Mouse (Mus musculus): ENCODE data around the gene Capzb. TPM values are rescaled to one million over a fixed set of nuclear protein-coding genes. Genes with fewer than 3 reads are reported as not detected.

The Capzb gene
- total and polyA plus RNA-seq, 2 experiments from 2014 or later = 98.3 to 325 TPM

DNA sequence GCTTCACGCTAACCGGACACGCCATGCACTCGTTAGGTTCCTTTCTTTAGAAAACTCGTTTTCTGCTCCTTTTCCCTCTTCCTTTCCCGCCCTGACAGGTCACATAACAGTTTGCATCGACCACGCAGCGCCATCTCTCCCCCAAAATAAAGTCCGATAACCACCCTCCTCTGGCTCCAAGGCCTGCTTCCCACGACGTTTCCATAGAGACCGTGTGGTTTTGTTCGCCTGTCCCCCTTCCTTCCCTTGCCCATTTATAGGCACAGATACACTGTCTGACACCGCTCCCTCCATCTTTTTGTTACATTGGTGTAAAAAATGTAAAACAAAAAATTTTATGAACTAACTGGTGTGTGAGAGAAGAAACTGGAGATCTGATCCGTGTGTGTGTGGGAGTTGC is 98.4 kb downstream of the Capzb start:
- DNase-seq (no peak), ATAC-seq (no peak)
- Histone ChIP-seq H3K36me3 (ENCODE audit: insufficient read depth) (peaks cover 43% of the 10 kb centered on the region), H3K27me3 (ENCODE audit: insufficient read depth, low read length) (no peaks in the 10 kb centered on the region), H3K4me3 (ENCODE audit: low read depth, low read length) (no peak overlapping the region), H3K27ac (ENCODE audit: low read depth, low read length) (no peak overlapping the region), H3K9ac (no peak overlapping the region), H3K4me1 (ENCODE audit: insufficient read depth) (no peaks in the 10 kb centered on the region), H3K4me2 (ENCODE audit: low read depth) (no peak overlapping the region), H3K9me3 (ENCODE audit: low read length) (no peaks in the 10 kb centered on the region)
- no peak for TF ChIP-seq CTCF (IDR thresholded peaks at IDR 0.05; ENCODE audit: low read depth)
- WGBS = 75% methylated on average over 16 of the region's 16 CpGs

DNA sequence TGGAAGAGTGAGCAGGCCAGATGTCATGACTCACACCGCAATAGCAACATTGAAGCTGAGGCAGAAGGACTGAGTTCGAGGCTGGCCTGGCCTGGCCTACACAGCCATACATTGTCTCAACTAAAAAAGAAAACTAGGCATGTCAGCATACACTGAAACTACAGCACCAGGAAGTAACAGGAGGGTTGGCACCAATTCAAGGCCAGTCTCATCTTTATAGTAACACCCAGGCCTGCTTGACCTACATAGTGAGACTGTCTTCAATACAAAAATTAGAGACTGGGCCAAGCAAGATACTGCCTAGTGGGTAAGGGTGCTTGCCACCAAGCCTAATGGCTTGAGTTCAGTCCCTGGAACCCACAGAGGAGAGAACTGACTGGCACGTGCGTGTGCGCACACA is 99.3 kb downstream of the Capzb start:
- no peak overlapping the region for H3K27ac ChIP-seq (ENCODE audit: low read depth, low read length)
- H3K4me2 ChIP-seq (ENCODE audit: low read depth) = no peak overlapping the region
- no peak overlapping the region for H3K9ac ChIP-seq
- ATAC-seq = no peak
- H3K36me3 ChIP-seq (ENCODE audit: insufficient read depth) = peaks cover 37% of the 10 kb centered on the region
- H3K4me3 ChIP-seq (ENCODE audit: low read depth, low read length) = no peak overlapping the region
- H3K4me1 ChIP-seq (ENCODE audit: insufficient read depth) = no peaks in the 10 kb centered on the region
- 91% methylated on average over 5 of the region's 5 CpGs for WGBS
- H3K27me3 ChIP-seq (ENCODE audit: insufficient read depth, low read length) = no peaks in the 10 kb centered on the region
- H3K9me3 ChIP-seq (ENCODE audit: low read length) = no peaks in the 10 kb centered on the region
- DNase-seq = no peak
- TF ChIP-seq CTCF (IDR thresholded peaks at IDR 0.05; ENCODE audit: low read depth) = no peak

DNA sequence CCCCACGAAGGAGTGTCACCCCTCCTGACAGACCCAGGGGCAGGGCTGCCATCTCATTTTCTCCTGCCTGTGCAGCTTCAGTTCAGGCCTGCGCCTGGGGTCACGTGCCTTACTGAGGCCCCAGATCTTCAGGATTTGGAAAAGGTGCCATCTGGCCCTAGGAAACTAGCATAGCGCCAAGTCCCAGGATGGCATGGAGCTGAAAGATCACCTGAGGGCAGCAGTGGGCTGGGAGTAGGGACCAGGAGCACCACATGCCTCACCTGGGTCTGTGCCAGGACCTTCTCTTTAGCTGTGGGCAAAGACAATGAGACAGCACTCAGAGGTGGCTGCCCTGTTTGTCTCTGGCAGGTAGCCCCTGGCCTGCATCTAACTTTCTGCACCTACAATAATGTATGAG is 104.9 kb downstream of the Capzb start:
- TF ChIP-seq CTCF (IDR thresholded peaks at IDR 0.05; ENCODE audit: low read depth) = no peak
- no peaks in the 10 kb centered on the region for H3K27me3 ChIP-seq (ENCODE audit: insufficient read depth, low read length)

DNA sequence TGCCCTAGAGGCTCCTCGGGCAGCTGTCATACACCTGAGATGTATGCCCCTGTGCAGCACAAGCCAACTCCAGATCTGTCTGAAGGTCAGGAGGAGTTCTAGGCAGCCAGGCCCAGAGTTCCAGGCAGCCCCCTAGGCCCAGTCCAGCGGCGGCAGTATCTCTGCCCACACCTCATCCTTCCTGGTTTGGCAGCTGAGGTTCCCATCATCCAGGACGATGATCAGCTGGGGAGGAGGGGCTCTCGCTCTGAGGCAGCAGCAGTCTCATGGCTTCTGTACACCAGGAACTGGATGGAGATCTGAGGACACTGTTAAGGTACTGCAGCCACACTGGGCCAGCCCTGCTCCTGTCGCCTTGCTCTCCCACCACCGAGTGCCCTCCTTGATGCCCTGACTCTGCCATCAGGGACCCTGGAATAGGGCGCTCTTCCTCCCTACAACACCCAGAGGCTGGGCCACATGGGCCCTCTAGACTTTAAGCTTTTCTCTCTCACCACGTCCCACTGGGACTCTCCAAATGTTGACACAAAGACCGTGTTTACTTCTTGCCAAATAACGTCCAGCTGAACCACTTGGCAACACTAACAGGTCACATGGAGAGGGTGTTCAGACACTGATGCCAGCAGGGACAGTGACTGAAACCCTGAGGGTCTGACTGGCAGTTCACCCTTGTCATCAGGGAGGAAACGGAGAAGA is 106.1 kb downstream of the Capzb start:
- Histone ChIP-seq H3K4me1 (ENCODE audit: insufficient read depth) (no peaks in the 10 kb centered on the region), H3K27ac (ENCODE audit: low read depth, low read length) (no peak overlapping the region), H3K9ac (no peak overlapping the region), H3K9me3 (ENCODE audit: low read length) (no peaks in the 10 kb centered on the region), H3K27me3 (ENCODE audit: insufficient read depth, low read length) (no peaks in the 10 kb centered on the region), H3K36me3 (ENCODE audit: insufficient read depth) (peaks cover 51% of the 10 kb centered on the region), H3K4me2 (ENCODE audit: low read depth) (no peak overlapping the region), H3K4me3 (ENCODE audit: low read depth, low read length) (no peak overlapping the region)
- no peak for TF ChIP-seq CTCF (IDR thresholded peaks at IDR 0.05; ENCODE audit: low read depth)
- WGBS = 81% methylated on average over 12 of the region's 12 CpGs
- ATAC-seq (no peak), DNase-seq (no peak)

More for the DNA sequence above, 104.9 kb downstream of the Capzb start:
- Histone ChIP-seq H3K9me3 (ENCODE audit: low read length) (no peaks in the 10 kb centered on the region), H3K4me1 (ENCODE audit: insufficient read depth) (no peaks in the 10 kb centered on the region), H3K4me2 (ENCODE audit: low read depth) (no peak overlapping the region), H3K36me3 (ENCODE audit: insufficient read depth) (peaks cover 47% of the 10 kb centered on the region), H3K4me3 (ENCODE audit: low read depth, low read length) (no peak overlapping the region), H3K27ac (ENCODE audit: low read depth, low read length) (no peak overlapping the region), H3K9ac (no peak overlapping the region)
- WGBS = 74% methylated on average over 4 of the region's 4 CpGs
- ATAC-seq (no peak), DNase-seq (no peak)

DNA sequence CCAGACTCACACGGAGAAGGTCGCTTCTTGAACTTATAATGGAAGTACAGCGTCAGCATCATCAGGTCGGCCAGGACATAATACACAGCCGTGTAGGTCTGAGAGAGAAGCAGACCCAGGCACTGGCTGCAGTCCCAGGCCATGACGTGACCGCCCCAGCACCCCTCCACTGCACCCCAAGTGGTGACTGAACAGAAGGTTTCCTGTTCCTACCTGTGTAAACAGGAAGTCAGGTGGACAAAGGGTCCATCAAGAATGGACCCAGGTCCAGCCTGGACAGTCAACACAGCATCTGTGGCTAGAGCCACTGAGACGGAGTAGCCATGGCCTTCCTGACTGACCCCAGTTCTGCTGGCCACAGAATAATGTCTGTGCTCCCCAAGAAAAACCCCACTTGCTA is 109.1 kb downstream of the Capzb start:
- no peak for TF ChIP-seq CTCF (IDR thresholded peaks at IDR 0.05; ENCODE audit: low read depth)
- H3K9ac ChIP-seq = no peak overlapping the region
- WGBS = 89% methylated on average over 8 of the region's 8 CpGs

DNA sequence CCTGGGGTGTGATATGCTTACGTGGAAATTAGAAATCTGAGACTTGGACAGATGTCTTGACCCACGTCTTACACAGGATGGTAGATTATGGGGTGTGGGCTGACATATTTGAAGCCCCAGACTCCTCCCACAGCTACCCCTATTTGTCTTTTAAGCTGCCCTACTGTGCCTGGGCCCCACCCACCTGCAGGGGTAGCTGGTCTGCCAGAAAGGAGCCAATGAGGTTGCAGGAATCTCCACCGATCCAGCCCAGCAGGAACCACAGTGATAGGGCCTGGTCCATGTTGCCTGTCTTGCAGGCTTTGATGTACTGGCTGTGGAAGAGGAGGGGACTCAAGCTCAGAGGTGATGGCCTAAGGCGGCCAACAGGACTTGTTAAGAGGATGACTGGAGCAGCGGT is 109.5 kb downstream of the Capzb start:
- H3K4me2 ChIP-seq (ENCODE audit: low read depth) = no peak overlapping the region
- peaks cover 56% of the 10 kb centered on the region for H3K36me3 ChIP-seq (ENCODE audit: insufficient read depth)
- no peak overlapping the region for H3K27ac ChIP-seq (ENCODE audit: low read depth, low read length)
- no peak for TF ChIP-seq CTCF (IDR thresholded peaks at IDR 0.05; ENCODE audit: low read depth)
- no peak overlapping the region for H3K9ac ChIP-seq
- H3K4me1 ChIP-seq (ENCODE audit: insufficient read depth) = no peaks in the 10 kb centered on the region
- no peaks in the 10 kb centered on the region for H3K27me3 ChIP-seq (ENCODE audit: insufficient read depth, low read length)
- DNase-seq (no peak), ATAC-seq (no peak)
- H3K4me3 ChIP-seq (ENCODE audit: low read depth, low read length) = no peak overlapping the region
- WGBS = 63% methylated on average over 5 of the region's 5 CpGs
- no peaks in the 10 kb centered on the region for H3K9me3 ChIP-seq (ENCODE audit: low read length)

More for the DNA sequence above, 109.1 kb downstream of the Capzb start:
- H3K9me3 ChIP-seq (ENCODE audit: low read length) = no peaks in the 10 kb centered on the region
- ATAC-seq = no peak
- DNase-seq = no peak
- H3K4me3 ChIP-seq (ENCODE audit: low read depth, low read length) = no peak overlapping the region
- H3K27ac ChIP-seq (ENCODE audit: low read depth, low read length) = no peak overlapping the region
- no peak overlapping the region for H3K4me2 ChIP-seq (ENCODE audit: low read depth)
- H3K36me3 ChIP-seq (ENCODE audit: insufficient read depth) = peaks cover 56% of the 10 kb centered on the region
- H3K27me3 ChIP-seq (ENCODE audit: insufficient read depth, low read length) = no peaks in the 10 kb centered on the region
- H3K4me1 ChIP-seq (ENCODE audit: insufficient read depth) = no peaks in the 10 kb centered on the region

DNA sequence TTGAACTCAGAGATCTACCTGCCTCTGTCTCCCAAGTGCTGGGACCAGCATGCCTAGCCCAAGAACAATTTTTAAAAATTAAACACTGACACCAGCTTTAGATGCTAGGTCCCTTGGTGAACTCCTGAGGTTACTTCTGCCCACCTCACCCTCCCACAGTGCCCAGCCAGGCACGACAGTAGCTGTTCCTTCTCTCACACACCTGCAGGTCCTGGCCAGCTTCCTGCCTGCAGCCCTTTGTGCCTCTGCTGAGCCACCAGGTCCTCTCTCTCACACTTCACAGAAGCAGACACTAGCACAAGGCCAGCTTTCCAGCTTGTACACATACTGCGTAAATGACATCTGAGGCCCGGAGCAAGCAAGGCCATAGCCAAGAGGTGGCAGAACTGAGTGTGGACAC is 112.8 kb downstream of the Capzb start:
- ATAC-seq (no peak), DNase-seq (no peak)
- Histone ChIP-seq H3K4me3 (ENCODE audit: low read depth, low read length) (no peak overlapping the region), H3K36me3 (ENCODE audit: insufficient read depth) (peaks cover 28% of the 10 kb centered on the region), H3K4me1 (ENCODE audit: insufficient read depth) (peaks cover 12% of the 10 kb centered on the region; the same call in 1 of the 2 replicates), H3K27ac (ENCODE audit: low read depth, low read length) (no peak overlapping the region), H3K27me3 (ENCODE audit: insufficient read depth, low read length) (no peaks in the 10 kb centered on the region), H3K9me3 (ENCODE audit: low read length) (no peaks in the 10 kb centered on the region), H3K9ac (no peak overlapping the region), H3K4me2 (ENCODE audit: low read depth) (no peak overlapping the region)
- WGBS = 92% methylated on average over 3 of the region's 3 CpGs
- no peak for TF ChIP-seq CTCF (IDR thresholded peaks at IDR 0.05; ENCODE audit: low read depth)
